Mouse (Mus musculus): ENCODE results near the gene Ppp1r8. TPM values are rescaled to one million over a fixed set of nuclear protein-coding genes. Genes with fewer than 3 reads are reported as not detected.
"Not testable (repeated sequence)": the region's sequence is repeated elsewhere in the genome, so short reads cannot be mapped to it uniquely, and the experiment has no call there.

The Ppp1r8 gene
- total RNA-seq, 1 experiment: 105 TPM

DNA sequence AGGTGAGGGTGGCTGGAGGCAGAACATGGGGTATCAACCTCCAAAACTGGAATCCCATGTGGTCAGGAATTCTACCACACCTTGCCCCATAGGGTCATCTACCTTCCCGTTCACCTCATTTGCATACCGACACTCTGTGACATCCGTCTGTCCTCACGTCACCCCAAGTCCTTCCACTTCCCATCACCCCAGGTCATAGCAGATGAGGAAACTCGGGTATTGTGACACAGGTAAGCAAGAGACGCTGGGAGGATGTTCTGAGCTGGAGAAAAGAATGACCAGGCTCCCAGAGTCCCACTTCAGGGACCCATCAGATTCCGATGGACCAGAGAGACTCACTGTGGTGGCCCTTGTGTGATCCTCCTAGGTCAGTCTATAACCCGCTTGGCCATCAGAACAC is 48.2 kb downstream of the Ppp1r8 start:
- no peak overlapping the region for H3K27ac ChIP-seq (ENCODE audit: insufficient read depth, low read depth, low read length, poor library complexity, severe bottlenecking)
- DNase-seq (ENCODE audit: low read depth, low spot score): no peak
- H3K36me3 ChIP-seq (ENCODE audit: control insufficient read depth, insufficient read depth, low read length, poor library complexity, severe bottlenecking): no peaks in the 10 kb centered on the region
- H3K9ac ChIP-seq (ENCODE audit: insufficient read depth, low read depth, low read length, poor library complexity, severe bottlenecking): no peak overlapping the region
- TF ChIP-seq CHD2 (IDR thresholded peaks at IDR 0.05; ENCODE audit: low read depth, low read length) (no peak), ZNF384 (IDR thresholded peaks at IDR 0.05; ENCODE audit: low read depth, low read length) (no peak), ZC3H11A (IDR thresholded peaks at IDR 0.05; ENCODE audit: borderline replicate concordance, low read depth, low read length) (no peak), MAFK (IDR thresholded peaks at IDR 0.05; ENCODE audit: insufficient read depth, low read depth, low read length) (no peak), HCFC1 (IDR thresholded peaks at IDR 0.05; ENCODE audit: borderline replicate concordance, insufficient read depth, low read length) (no peak)
- in situ Hi-C loops (cut with MboI; ENCODE audit: low sequenced_read_pairs in 2 of 2, unreplicated experiment in 2 of 2): no loop called here
- no peaks in the 10 kb centered on the region for H3K9me3 ChIP-seq (ENCODE audit: control insufficient read depth, insufficient read depth, low read depth, low read length)
- no peaks in the 10 kb centered on the region for H3K4me1 ChIP-seq (ENCODE audit: control insufficient read depth in 2 of 2, insufficient read depth in 2 of 2, low read length in 2 of 2, poor library complexity in 1 of 2)
- H3K4me3 ChIP-seq (ENCODE audit: insufficient read depth in 1 of 2, low read depth in 1 of 2, low read length in 2 of 2, poor library complexity in 1 of 2, severe bottlenecking in 1 of 2): no peak overlapping the region

DNA sequence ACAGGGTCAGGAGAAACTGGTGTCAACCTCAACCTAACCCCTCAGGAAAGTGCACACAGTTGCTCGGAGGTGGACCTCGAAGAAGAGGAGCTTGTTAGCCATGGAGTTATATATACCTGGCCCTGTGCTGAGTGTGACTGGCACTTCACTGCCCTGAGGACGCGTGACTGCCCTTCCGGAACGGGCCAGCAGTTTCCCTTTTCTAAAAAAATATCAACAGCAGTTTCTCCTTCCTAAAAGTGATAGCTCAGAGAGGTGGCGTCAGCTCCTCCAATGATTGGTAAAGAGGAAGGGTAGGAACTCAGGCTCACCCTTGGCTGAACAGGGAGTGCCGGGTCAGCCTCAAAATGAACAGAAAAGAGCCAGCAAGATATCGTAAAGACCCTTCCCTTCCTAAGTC is 48.9 kb downstream of the Ppp1r8 start:
- Histone ChIP-seq H3K4me3 (ENCODE audit: insufficient read depth in 1 of 2, low read depth in 1 of 2, low read length in 2 of 2, poor library complexity in 1 of 2, severe bottlenecking in 1 of 2) (no peak overlapping the region), H3K36me3 (ENCODE audit: control insufficient read depth, insufficient read depth, low read length, poor library complexity, severe bottlenecking) (no peaks in the 10 kb centered on the region), H3K9me3 (ENCODE audit: control insufficient read depth, insufficient read depth, low read depth, low read length) (no peaks in the 10 kb centered on the region), H3K27ac (ENCODE audit: insufficient read depth, low read depth, low read length, poor library complexity, severe bottlenecking) (no peak overlapping the region), H3K4me1 (ENCODE audit: control insufficient read depth in 2 of 2, insufficient read depth in 2 of 2, low read length in 2 of 2, poor library complexity in 1 of 2) (no peaks in the 10 kb centered on the region), H3K9ac (ENCODE audit: insufficient read depth, low read depth, low read length, poor library complexity, severe bottlenecking) (no peak overlapping the region)
- in situ Hi-C loops (cut with MboI; ENCODE audit: low sequenced_read_pairs in 2 of 2, unreplicated experiment in 2 of 2): no loop called here
- no peak for DNase-seq (ENCODE audit: low read depth, low spot score)
- TF ChIP-seq HCFC1 (IDR thresholded peaks at IDR 0.05; ENCODE audit: borderline replicate concordance, insufficient read depth, low read length): no peak
- TF ChIP-seq ZNF384 (IDR thresholded peaks at IDR 0.05; ENCODE audit: low read depth, low read length): no peak

DNA sequence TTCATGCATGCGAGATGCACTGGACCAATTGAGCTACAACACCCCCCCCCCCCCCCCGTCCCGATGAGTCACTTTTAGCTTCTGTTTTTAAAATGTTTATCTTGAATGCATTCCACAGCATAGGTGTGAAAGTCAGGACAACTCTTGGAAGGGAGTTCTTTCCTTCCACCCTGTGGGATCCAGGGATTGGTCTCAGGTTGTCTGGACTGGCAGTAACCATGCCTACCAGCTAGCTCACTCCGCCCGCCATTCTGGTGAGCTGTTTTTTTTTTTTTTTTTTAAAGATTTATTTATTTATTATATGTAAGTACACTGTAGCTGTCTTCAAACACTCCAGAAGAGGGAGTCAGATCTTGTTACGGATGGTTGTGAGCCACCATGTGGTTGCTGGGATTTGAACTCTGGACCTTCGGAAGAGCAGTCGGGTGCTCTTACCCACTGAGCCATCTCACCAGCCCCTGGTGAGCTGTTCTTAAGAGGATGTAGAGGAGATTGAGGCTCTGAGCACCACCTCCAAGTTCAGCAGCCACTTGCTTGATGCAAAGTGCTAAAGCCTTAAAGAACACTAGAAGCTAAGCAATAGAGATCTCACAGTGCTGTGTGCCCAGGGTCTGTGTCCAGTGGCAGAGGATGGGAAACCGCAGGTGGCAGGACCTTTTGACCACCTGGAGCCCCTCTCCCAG is 49.5 kb downstream of the Ppp1r8 start:
- H3K36me3 ChIP-seq (ENCODE audit: control insufficient read depth, insufficient read depth, low read length, poor library complexity, severe bottlenecking); in situ Hi-C loops (cut with MboI; ENCODE audit: low sequenced_read_pairs in 2 of 2, unreplicated experiment in 2 of 2); DNase-seq (ENCODE audit: low read depth, low spot score); H3K4me3 ChIP-seq (ENCODE audit: insufficient read depth in 1 of 2, low read depth in 1 of 2, low read length in 2 of 2, poor library complexity in 1 of 2, severe bottlenecking in 1 of 2); H3K9ac ChIP-seq (ENCODE audit: insufficient read depth, low read depth, low read length, poor library complexity, severe bottlenecking); H3K27ac ChIP-seq (ENCODE audit: insufficient read depth, low read depth, low read length, poor library complexity, severe bottlenecking); H3K9me3 ChIP-seq (ENCODE audit: control insufficient read depth, insufficient read depth, low read depth, low read length); H3K4me1 ChIP-seq (ENCODE audit: control insufficient read depth in 2 of 2, insufficient read depth in 2 of 2, low read length in 2 of 2, poor library complexity in 1 of 2): not testable (repeated sequence)

DNA sequence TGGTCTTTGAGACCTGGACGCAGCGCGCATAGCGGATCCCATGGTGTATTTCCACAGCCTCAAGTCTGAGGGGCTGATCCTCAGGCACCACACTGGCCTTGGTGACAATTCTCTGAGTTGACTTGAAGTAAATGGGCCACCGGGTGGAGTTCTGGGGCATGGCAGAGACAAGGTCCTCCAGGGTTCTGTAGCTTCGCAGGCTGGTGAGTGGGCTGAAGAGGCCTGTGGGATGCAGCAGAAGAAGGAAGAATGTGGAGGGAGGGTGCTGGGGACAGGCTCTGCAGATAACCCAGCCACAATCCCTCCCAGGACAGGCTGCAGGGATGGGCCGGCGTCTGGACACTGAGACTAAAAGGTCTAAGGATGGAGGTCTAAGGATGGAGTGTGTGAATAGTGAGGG is 53.2 kb downstream of the Ppp1r8 start:
- no peak for DNase-seq (ENCODE audit: low read depth, low spot score)
- H3K4me3 ChIP-seq (ENCODE audit: insufficient read depth in 1 of 2, low read depth in 1 of 2, low read length in 2 of 2, poor library complexity in 1 of 2, severe bottlenecking in 1 of 2): no peak overlapping the region
- no peak overlapping the region for H3K27ac ChIP-seq (ENCODE audit: insufficient read depth, low read depth, low read length, poor library complexity, severe bottlenecking)
- H3K36me3 ChIP-seq (ENCODE audit: control insufficient read depth, insufficient read depth, low read length, poor library complexity, severe bottlenecking): no peaks in the 10 kb centered on the region
- H3K9ac ChIP-seq (ENCODE audit: insufficient read depth, low read depth, low read length, poor library complexity, severe bottlenecking): no peak overlapping the region
- in situ Hi-C loops (cut with MboI; ENCODE audit: low sequenced_read_pairs in 2 of 2, unreplicated experiment in 2 of 2): no loop called here
- no peaks in the 10 kb centered on the region for H3K9me3 ChIP-seq (ENCODE audit: control insufficient read depth, insufficient read depth, low read depth, low read length)
- no peaks in the 10 kb centered on the region for H3K4me1 ChIP-seq (ENCODE audit: control insufficient read depth in 2 of 2, insufficient read depth in 2 of 2, low read length in 2 of 2, poor library complexity in 1 of 2)
- TF ChIP-seq CHD2 (IDR thresholded peaks at IDR 0.05; ENCODE audit: low read depth, low read length): no peak
- TF ChIP-seq ZC3H11A (IDR thresholded peaks at IDR 0.05; ENCODE audit: borderline replicate concordance, low read depth, low read length): no peak
- no peak for TF ChIP-seq MAFK (IDR thresholded peaks at IDR 0.05; ENCODE audit: insufficient read depth, low read depth, low read length)
- TF ChIP-seq ZNF384 (IDR thresholded peaks at IDR 0.05; ENCODE audit: low read depth, low read length): no peak
- no peak for TF ChIP-seq HCFC1 (IDR thresholded peaks at IDR 0.05; ENCODE audit: borderline replicate concordance, insufficient read depth, low read length)

DNA sequence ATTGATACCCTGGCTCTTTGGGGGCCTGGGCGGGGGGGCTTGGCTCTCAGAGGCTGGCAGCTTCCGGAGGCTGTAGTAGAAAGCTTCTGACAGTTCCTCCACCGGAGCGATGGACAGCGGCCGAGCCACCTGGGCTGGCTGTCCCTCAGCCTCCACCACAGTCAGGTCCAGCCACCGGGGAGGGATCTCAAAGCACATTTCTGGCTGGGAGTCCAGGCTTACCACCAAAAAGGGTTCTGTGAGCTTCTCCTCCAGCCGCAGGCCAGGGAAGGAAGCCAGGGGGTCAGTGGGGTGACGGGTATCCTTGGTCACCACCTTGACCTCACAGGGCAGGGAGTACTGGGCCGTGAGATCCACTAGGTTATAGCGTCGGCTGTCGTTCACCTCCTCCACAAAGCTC is 57.7 kb downstream of the Ppp1r8 start:
- TF ChIP-seq ZC3H11A (IDR thresholded peaks at IDR 0.05; ENCODE audit: borderline replicate concordance, low read depth, low read length) (no peak), HCFC1 (IDR thresholded peaks at IDR 0.05; ENCODE audit: borderline replicate concordance, insufficient read depth, low read length) (no peak), CHD2 (IDR thresholded peaks at IDR 0.05; ENCODE audit: low read depth, low read length) (no peak), ZNF384 (IDR thresholded peaks at IDR 0.05; ENCODE audit: low read depth, low read length) (no peak), MAFK (IDR thresholded peaks at IDR 0.05; ENCODE audit: insufficient read depth, low read depth, low read length) (no peak)
- H3K4me3 ChIP-seq (ENCODE audit: insufficient read depth in 1 of 2, low read depth in 1 of 2, low read length in 2 of 2, poor library complexity in 1 of 2, severe bottlenecking in 1 of 2): no peak overlapping the region
- H3K36me3 ChIP-seq (ENCODE audit: control insufficient read depth, insufficient read depth, low read length, poor library complexity, severe bottlenecking): peaks cover 3% of the 10 kb centered on the region; the same call in 1 of the 2 replicates
- H3K9ac ChIP-seq (ENCODE audit: insufficient read depth, low read depth, low read length, poor library complexity, severe bottlenecking): no peak overlapping the region
- H3K4me1 ChIP-seq (ENCODE audit: control insufficient read depth in 2 of 2, insufficient read depth in 2 of 2, low read length in 2 of 2, poor library complexity in 1 of 2): no peaks in the 10 kb centered on the region
- H3K27ac ChIP-seq (ENCODE audit: insufficient read depth, low read depth, low read length, poor library complexity, severe bottlenecking): no peak overlapping the region
- H3K9me3 ChIP-seq (ENCODE audit: control insufficient read depth, insufficient read depth, low read depth, low read length): no peaks in the 10 kb centered on the region
- DNase-seq (ENCODE audit: low read depth, low spot score): no peak
- in situ Hi-C loops (cut with MboI; ENCODE audit: low sequenced_read_pairs in 2 of 2, unreplicated experiment in 2 of 2): no loop called here
